In the genomic region with DNA sequence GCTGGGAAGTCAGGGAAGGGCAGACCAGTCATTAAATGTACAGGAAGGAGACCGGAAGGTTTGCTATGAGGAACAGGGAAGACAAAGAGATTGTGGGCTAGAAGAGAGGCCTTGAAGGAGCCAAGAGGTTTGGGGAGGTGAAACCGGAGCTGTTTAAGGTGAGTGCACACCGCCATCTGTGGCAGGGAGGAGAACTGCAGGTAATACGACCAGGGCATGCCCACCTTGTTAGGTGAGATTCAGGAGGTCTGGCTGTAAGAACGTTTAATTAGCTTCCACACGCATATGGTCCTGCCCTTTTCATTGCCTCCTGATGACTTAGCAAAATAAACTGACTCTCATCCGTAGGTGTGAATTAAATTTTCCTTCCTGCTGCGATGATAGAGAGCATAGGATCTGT, we compare ENCODE assay signal across 11 mouse cellular contexts.
DNase-seq lines count a peak whose midpoint lies in the region; ATAC-seq and TF ChIP-seq lines count a peak whose summit lies in the region.
"Had no signal": no experiment of that assay in that cellular context is flagged by ENCODE, and none has a peak within 500 bp of the region (broad histone marks: within the 10 kb centered on the region; RNA-seq: fewer than 3 reads in every experiment).

No protein-coding gene starts in this region.

- no peak for TF ChIP-seq POLR2A in brain, embryonic 14.5 days (IDR thresholded peaks at IDR 0.05; ENCODE audit: borderline replicate concordance, extremely low read depth, insufficient read depth, insufficient read length, poor library complexity, severe bottlenecking)

- no peak overlapping the region for H3K9ac ChIP-seq in forebrain, embryonic 13.5 days
- H3K9ac ChIP-seq in liver, postnatal 0 days (replicated peaks): no peak overlapping the region
- H3K9ac ChIP-seq in liver, embryonic 11.5 days (ENCODE audit: low read depth, low read length): no peak overlapping the region

- H3K4me1 ChIP-seq in forebrain, embryonic 10.5 days: peaks cover 10% of the 10 kb centered on the region
- H3K4me1 ChIP-seq in forebrain, embryonic 13.5 days: no peaks in the 10 kb centered on the region
- no peaks in the 10 kb centered on the region for H3K4me1 ChIP-seq in liver, postnatal 0 days (ENCODE audit: insufficient read depth)
- no peaks in the 10 kb centered on the region for H3K4me1 ChIP-seq in liver, embryonic 11.5 days (replicated peaks; ENCODE audit: control insufficient read depth, insufficient read depth, low read length)

- H3K27ac ChIP-seq in forebrain, embryonic 10.5 days: no peak overlapping the region
- no peak overlapping the region for H3K27ac ChIP-seq in forebrain, embryonic 13.5 days
- no peak overlapping the region for H3K27ac ChIP-seq in liver, postnatal 0 days (ENCODE audit: low read depth)
- H3K27ac ChIP-seq in liver, embryonic 11.5 days (ENCODE audit: low read depth, low read length): no peak overlapping the region
- H3K27ac ChIP-seq: macrophage had no signal

- ATAC-seq in forebrain, embryonic 13.5 days: no peak
- no peak for ATAC-seq in liver, postnatal 0 days
- no peak for ATAC-seq in liver, embryonic 11.5 days (replicated peaks; ENCODE audit: low FRiP score)
- ATAC-seq: CD4-positive, CD25-positive, alpha-beta regulatory T cell, adult 4 months had no signal

- no peak overlapping the region for H3K4me2 ChIP-seq in forebrain, embryonic 13.5 days
- H3K4me2 ChIP-seq in liver, postnatal 0 days (ENCODE audit: low read depth, low read length): no peak overlapping the region
- no peak overlapping the region for H3K4me2 ChIP-seq in liver, embryonic 11.5 days

- no peaks in the 10 kb centered on the region for H3K9me3 ChIP-seq in forebrain, embryonic 10.5 days
- H3K9me3 ChIP-seq in forebrain, embryonic 13.5 days (replicated peaks): no peaks in the 10 kb centered on the region
- H3K9me3 ChIP-seq in liver, postnatal 0 days (ENCODE audit: low read length): no peaks in the 10 kb centered on the region
- H3K9me3 ChIP-seq in liver, embryonic 11.5 days (ENCODE audit: control insufficient read depth, low read length): no peaks in the 10 kb centered on the region

- 32% methylated on average over 8 of the region's 8 CpGs for WGBS in forebrain, embryonic 10.5 days
- WGBS in forebrain, embryonic 13.5 days: 29% methylated on average over 8 of the region's 8 CpGs
- WGBS in liver, postnatal 0 days (ENCODE audit: insufficient replicate concordance): 23% methylated on average over 8 of the region's 8 CpGs
- 21% methylated on average over 8 of the region's 8 CpGs for WGBS in liver, embryonic 11.5 days

- TF ChIP-seq CTCF in liver, postnatal 0 days (IDR thresholded peaks at IDR 0.05; ENCODE audit: low read depth): peak; percentile 47
- peak; percentile 62 for TF ChIP-seq CTCF in brain, embryonic 14.5 days (IDR thresholded peaks at IDR 0.05; ENCODE audit: borderline replicate concordance, extremely low read depth, insufficient read depth, insufficient read length)

- H3K4me3 ChIP-seq in forebrain, embryonic 10.5 days: no peak overlapping the region
- no peak overlapping the region for H3K4me3 ChIP-seq in forebrain, embryonic 13.5 days
- H3K4me3 ChIP-seq in liver, postnatal 0 days (ENCODE audit: low read depth, low read length): no peak overlapping the region
- H3K4me3 ChIP-seq in liver, embryonic 11.5 days (ENCODE audit: low read depth, low read length): no peak overlapping the region

- DNase-seq in forebrain, embryonic 10.5 days (ENCODE audit: extremely low spot score, low spot score): peak; percentile 38
- DNase-seq in liver, postnatal 0 days: no peak
- no peak for DNase-seq in liver, embryonic 11.5 days (ENCODE audit: low spot score)
- peak; percentile 44 for DNase-seq in brain, embryonic 14.5 days (ENCODE audit: low read depth)
- DNase-seq in lung, postnatal 36 days: peak; percentile 48
- no peak for DNase-seq in spleen, adult 18-20 months
- DNase-seq in layer of hippocampus, postnatal 10 days (ENCODE audit: low spot score in 2 of 2): no peak
- DNase-seq: cerebellum, adult 11-12 months had no signal

- no peaks in the 10 kb centered on the region for H3K27me3 ChIP-seq in forebrain, embryonic 10.5 days (ENCODE audit: poor library complexity, severe bottlenecking)
- no peaks in the 10 kb centered on the region for H3K27me3 ChIP-seq in forebrain, embryonic 13.5 days
- H3K27me3 ChIP-seq in liver, postnatal 0 days (ENCODE audit: insufficient read depth, low read length): no peaks in the 10 kb centered on the region
- no peaks in the 10 kb centered on the region for H3K27me3 ChIP-seq in liver, embryonic 11.5 days (replicated peaks; ENCODE audit: control insufficient read depth, insufficient read depth, low read length)

- no peak for TF ChIP-seq EP300 in liver, postnatal 0 days (IDR thresholded peaks at IDR 0.05; ENCODE audit: low read depth)

- no peaks in the 10 kb centered on the region for H3K36me3 ChIP-seq in forebrain, embryonic 10.5 days (replicated peaks)
- no peaks in the 10 kb centered on the region for H3K36me3 ChIP-seq in forebrain, embryonic 13.5 days (ENCODE audit: poor library complexity, severe bottlenecking)
- H3K36me3 ChIP-seq in liver, postnatal 0 days (replicated peaks; ENCODE audit: insufficient read depth, low read length): no peaks in the 10 kb centered on the region
- H3K36me3 ChIP-seq in liver, embryonic 11.5 days (ENCODE audit: control insufficient read depth, insufficient read depth, low read length): no peaks in the 10 kb centered on the region

Comparison
In these comparisons a context has a peak if more than half of its experiments do, and no peak if none do; other contexts are left out.
1. DNase-seq: peak in forebrain, embryonic 10.5 days (single experiment), brain, embryonic 14.5 days (single experiment) and lung, postnatal 36 days (single experiment); none in liver, postnatal 0 days (single experiment), liver, embryonic 11.5 days (single experiment), spleen, adult 18-20 months (0 of 2) and layer of hippocampus, postnatal 10 days (0 of 2).